Mouse (Mus musculus) forebrain, postnatal 0 days (tissue): ENCODE measurements around the gene Hist1h2bb. TPM values are rescaled to one million over a fixed set of nuclear protein-coding genes. Genes with fewer than 3 reads are reported as not detected.
"Not testable (repeated sequence)": the region's sequence is repeated elsewhere in the genome, so short reads cannot be mapped to it uniquely, and the experiment has no call there.

Experiments
- ATAC-seq: fragments of 200-750 bp; cut with Nextera tagmentation; 2 replicates; pipeline ENCODE4 v1.8.0; 2017; ENCODE audit warnings: mild to moderate bottlenecking, moderate library complexity
- DNase-seq: peaks from one replicate; pipeline ENCODE4 v3.0.0-alpha.2; 2015
- H3K27ac ChIP-seq: fragments of 300-500 bp; sonication (generic); 2 replicates; pipeline ENCODE4 v1.5.1; 2014; ENCODE audit warnings: low read depth, mild to moderate bottlenecking, antibody characterized with exemption, low read length, moderate library complexity, mixed read lengths
- H3K27me3 ChIP-seq: fragments of 300-500 bp; sonication (generic); 2 replicates; pipeline ENCODE4 v1.6.1; 2014; ENCODE audit warnings: mild to moderate bottlenecking, low read length, mixed read lengths; ENCODE audit not compliant: insufficient read depth
- H3K36me3 ChIP-seq: fragments of 300-500 bp; sonication (generic); 2 replicates; pipeline ENCODE4 v1.6.1; 2014; ENCODE audit warnings: mild to moderate bottlenecking, moderate library complexity; ENCODE audit not compliant: insufficient read depth
- H3K4me1 ChIP-seq: fragments of 300-500 bp; sonication (generic); 2 replicates; pipeline ENCODE4 v1.6.1; 2014; ENCODE audit warnings: antibody characterized with exemption; ENCODE audit not compliant: insufficient read depth
- H3K4me2 ChIP-seq: fragments of 300-500 bp; sonication (generic); 2 replicates; pipeline ENCODE4 v1.6.1; 2014; ENCODE audit warnings: low read depth, mild to moderate bottlenecking, moderate library complexity
- H3K4me3 ChIP-seq: fragments of 300-500 bp; sonication (generic); 2 replicates; pipeline ENCODE4 v1.5.1; 2014; ENCODE audit warnings: low read depth, low read length, mixed read lengths
- H3K9ac ChIP-seq: fragments of 300-500 bp; sonication (generic); 2 replicates; pipeline ENCODE4 v1.6.1; 2014; ENCODE audit warnings: mild to moderate bottlenecking
- H3K9me3 ChIP-seq: fragments of 300-500 bp; sonication (generic); 2 replicates; pipeline ENCODE4 v1.6.1; 2016; ENCODE audit warnings: low read length
- CTCF ChIP-seq: sonication (generic); IDR thresholded peaks from 2 replicates; pipeline ENCODE4 v1.5.1; 2016; ENCODE audit warnings: antibody characterized with exemption, control low read depth, low read depth
- WGBS: fragments of 180-500 bp; shearing (Covaris S2); extraction: QIAGEN DNeasy Blood & Tissue Kit; methylation state at CpG from one replicate; pipeline ENCODE4 v1.1.7; 2014; 5-methylcytosine and 5-hydroxymethylcytosine counted together
- polyA plus RNA-seq: library from polyadenylated mRNA; unstranded; fragments of >200 nt; fragmentation: Nextera tagmentation; extraction: Ambion mirVana; gene quantifications from 2 replicates; pipeline ENCODE4 v1.2.1, GENCODE M21; 2015
- total RNA-seq: library from RNA; depleted of rRNA; stranded (reverse); fragments of >200 nt; gene quantifications from 2 replicates; pipeline ENCODE4 v1.2.3, GENCODE M21; 2014

Hist1h2bb gene
- total and polyA plus RNA-seq, 2 experiments from 2014 or later, result 647 TPM; not detected in 1

DNA sequence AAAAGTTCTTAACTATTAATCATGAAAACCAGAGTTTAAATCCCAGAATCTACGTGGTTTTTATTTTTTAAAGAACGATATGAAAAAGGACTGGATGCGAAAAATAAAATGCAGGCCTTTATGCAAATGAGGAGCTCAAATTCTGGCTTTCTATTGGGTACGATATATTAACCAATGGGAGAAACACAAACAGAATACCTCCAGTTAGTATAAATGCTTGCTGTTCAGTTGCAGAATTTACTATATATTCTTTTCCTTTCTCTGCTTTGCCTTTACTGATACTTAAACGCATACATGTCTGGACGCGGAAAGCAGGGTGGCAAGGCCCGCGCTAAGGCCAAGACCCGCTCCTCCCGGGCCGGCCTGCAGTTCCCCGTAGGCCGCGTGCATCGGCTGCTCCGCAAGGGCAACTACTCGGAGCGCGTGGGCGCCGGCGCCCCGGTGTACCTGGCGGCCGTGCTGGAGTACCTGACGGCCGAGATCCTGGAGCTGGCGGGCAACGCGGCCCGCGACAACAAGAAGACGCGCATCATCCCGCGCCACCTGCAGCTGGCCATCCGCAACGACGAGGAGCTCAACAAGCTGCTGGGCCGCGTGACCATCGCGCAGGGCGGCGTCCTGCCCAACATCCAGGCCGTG, 4.4 kb downstream of the Hist1h2bb start, which contains the start of gene Hist1h2ab:
Hist1h2ab (plus strand) TSS at position 288 of the 639 bp plus-strand sequence.
- H3K4me3 ChIP-seq, result peak within 1 kb of the TSS; percentile 40

DNA sequence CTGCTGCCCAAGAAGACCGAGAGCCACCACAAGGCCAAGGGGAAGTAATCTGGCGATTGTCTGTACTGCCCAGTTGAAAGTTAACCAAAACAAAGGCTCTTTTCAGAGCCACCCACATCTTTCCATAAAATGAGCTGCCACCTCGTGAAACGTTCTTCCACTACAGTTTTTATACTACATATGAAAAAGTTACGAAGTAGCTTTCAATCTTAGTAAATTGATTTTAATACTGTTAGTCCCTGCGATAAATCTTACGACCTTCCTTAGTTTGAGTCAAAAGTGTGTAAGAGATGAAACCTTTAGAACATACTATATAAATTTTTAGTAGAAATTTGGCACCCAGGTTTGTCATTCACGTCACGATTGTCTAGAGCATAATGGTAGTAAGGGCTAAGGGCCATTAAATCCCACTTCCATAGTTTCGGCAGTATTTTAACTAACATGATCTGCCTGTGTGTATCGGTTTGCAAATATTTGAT, 5.0 kb downstream of the Hist1h2bb start:
- DNase-seq (peak; percentile 33), ATAC-seq (no peak)
- Histone ChIP-seq H3K4me1 (no peaks in the 10 kb centered on the region), H3K9ac (peak overlapping the region; percentile 62; the same call in 1 of the 2 replicates), H3K36me3 (no peaks in the 10 kb centered on the region), H3K27ac (peak overlapping the region; percentile 93), H3K27me3 (no peaks in the 10 kb centered on the region), H3K9me3 (no peaks in the 10 kb centered on the region), H3K4me2 (peak overlapping the region; percentile 69), H3K4me3 (peak overlapping the region; percentile 40)
- no peak for TF ChIP-seq CTCF
- 1% methylated on average over 11 of the region's 11 CpGs for whole genome bisulfite sequencing

More for the DNA sequence above, 4.4 kb downstream of the Hist1h2bb start, which contains the start of gene Hist1h2ab:
- ATAC-seq (peak; percentile 57), DNase-seq (peak; percentile 80)
- Histone ChIP-seq H3K9ac (peak within 1 kb of the TSS; percentile 62), H3K4me2 (peak within 1 kb of the TSS; percentile 69), H3K27ac (peak within 1 kb of the TSS; percentile 93)
- H3K4me1 ChIP-seq, H3K9me3 ChIP-seq, H3K27me3 ChIP-seq, H3K36me3 ChIP-seq: not testable (repeated sequence)
- 0 out of 2 replicates have a peak, but pooled peaks have one; percentile 15 for TF ChIP-seq CTCF
- WGBS, result under 1% methylated on average over 26 of the region's 47 CpGs

DNA sequence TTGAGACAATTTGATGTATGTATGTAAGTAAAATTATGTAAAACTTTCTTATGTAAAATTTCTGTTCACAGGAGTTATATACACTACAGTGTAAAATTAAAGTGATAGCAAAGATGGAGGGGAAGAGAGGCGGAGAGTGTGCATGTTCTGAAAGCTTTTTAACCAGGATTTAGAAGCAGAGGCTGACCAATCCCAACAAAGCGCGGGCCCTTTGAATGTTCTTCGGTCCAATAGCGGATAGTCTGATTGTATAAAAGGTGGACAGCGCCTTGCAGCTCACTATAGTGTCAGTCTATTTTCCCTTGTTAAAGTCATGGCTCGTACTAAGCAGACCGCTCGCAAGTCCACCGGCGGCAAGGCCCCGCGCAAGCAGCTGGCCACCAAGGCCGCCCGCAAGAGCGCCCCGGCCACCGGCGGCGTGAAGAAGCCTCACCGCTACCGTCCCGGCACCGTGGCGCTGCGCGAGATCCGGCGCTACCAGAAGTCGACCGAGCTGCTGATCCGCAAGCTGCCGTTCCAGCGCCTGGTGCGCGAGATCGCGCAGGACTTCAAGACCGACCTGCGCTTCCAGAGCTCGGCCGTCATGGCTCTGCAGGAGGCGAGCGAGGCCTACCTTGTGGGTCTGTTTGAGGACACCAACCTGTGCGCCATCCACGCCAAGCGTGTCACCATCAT, 5.7 kb downstream of the Hist1h2bb start, which contains the start of gene Hist1h3b:
Hist1h3b (plus strand) TSS at position 201 of the 675 bp plus-strand sequence.
- WGBS, result 1% methylated on average over 19 of the region's 47 CpGs
- Histone ChIP-seq H3K9ac (peak within 1 kb of the TSS; percentile 62), H3K4me3 (peak within 1 kb of the TSS; percentile 40), H3K27ac (peak within 1 kb of the TSS; percentile 93), H3K4me2 (peak within 1 kb of the TSS; percentile 69)
- not testable (repeated sequence) for H3K4me1 ChIP-seq, H3K27me3 ChIP-seq, H3K36me3 ChIP-seq, H3K9me3 ChIP-seq
- ATAC-seq (peak; percentile 76), DNase-seq (peak; percentile 95)

DNA sequence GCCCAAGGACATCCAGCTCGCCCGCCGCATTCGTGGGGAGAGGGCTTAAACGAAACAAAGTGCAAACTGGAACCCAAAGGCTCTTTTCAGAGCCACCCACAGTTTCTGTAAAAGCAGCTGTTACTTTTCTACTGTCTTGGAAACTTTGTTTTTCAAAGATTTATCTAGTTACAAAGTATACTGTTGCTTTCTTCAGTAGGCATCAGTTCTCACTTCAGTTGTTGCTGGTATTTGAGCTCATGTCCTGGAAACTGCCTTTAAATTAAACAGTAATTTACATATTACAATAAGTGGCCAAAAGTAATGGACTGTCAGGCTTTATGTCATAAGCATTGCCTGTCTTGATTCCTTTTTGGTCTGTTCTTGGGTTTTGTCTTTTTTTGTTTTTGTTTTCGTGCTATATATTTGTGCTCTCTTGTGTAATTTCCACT, 6.2 kb downstream of the Hist1h2bb start:
- Histone ChIP-seq H3K4me1 (no peaks in the 10 kb centered on the region), H3K36me3 (no peaks in the 10 kb centered on the region), H3K9ac (no peak overlapping the region), H3K4me2 (peak overlapping the region; percentile 69), H3K27me3 (no peaks in the 10 kb centered on the region), H3K9me3 (no peaks in the 10 kb centered on the region), H3K4me3 (no peak overlapping the region), H3K27ac (no peak overlapping the region)
- no peak for ATAC-seq
- 1% methylated on average over 6 of the region's 6 CpGs for WGBS
- no peak for DNase-seq
- TF ChIP-seq CTCF, result no peak

DNA sequence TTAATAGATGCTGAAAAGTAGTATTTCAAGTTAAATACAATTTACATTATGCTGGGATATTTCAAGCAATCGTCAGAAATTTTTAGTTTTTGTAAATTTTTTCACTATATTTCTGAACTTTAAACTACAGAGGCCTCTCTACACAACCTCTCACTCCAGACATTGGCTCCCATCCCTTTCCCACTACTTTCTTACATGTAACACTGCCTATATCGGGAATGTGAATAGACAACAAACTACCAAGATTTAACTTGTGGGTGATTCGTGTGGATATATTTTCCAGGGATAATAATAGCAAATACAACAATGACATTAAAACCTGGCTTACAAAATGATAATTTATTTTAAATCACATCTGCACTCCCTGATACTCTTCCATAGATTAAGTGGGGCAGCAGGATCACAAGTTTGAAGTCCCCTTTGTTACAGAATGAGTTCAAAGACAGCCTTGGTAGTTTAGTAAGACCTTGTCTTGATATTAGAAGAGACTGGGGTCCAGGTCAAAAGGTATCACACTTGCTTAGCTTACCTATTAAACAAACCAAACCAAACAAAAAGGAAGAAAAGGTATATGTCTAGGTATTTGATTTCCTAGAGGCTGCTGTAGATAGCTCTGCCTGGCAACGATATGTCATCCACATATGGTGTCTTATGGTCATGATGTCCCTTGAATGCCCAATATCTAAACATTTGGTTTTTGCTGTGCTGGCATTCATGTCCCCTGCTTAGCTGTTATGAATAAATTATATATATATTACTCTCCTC, 7.0 kb downstream of the Hist1h2bb start:
- H3K4me2 ChIP-seq, result no peak overlapping the region
- no peak overlapping the region for H3K27ac ChIP-seq
- DNase-seq (no peak), ATAC-seq (no peak)
- no peaks in the 10 kb centered on the region for H3K27me3 ChIP-seq
- no peaks in the 10 kb centered on the region for H3K9me3 ChIP-seq
- 48% methylated on average over 4 of the region's 4 CpGs for WGBS
- H3K4me3 ChIP-seq, result no peak overlapping the region
- no peak overlapping the region for H3K9ac ChIP-seq
- no peaks in the 10 kb centered on the region for H3K36me3 ChIP-seq
- no peak for TF ChIP-seq CTCF
- H3K4me1 ChIP-seq, result no peaks in the 10 kb centered on the region

DNA sequence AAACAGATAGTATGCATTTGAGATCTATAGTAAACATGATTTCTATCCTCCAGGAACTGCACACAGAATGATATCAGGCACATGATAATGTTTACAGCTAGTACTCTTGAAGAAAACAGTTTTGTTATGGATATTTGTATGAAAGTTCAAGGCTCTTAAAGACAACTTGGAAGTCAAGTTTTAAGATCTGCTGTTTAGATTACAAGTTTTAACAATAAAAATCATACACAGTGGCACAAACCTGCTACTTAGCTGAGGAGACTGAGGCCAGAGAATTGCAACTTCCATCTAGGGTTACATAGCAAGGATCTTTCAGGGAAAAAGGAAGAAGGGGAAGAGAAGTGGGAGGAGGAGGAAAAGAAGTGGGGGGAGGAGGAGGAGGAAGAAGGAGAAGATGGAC, 8.5 kb downstream of the Hist1h2bb start:
- Histone ChIP-seq H3K36me3 (no peaks in the 10 kb centered on the region), H3K27me3 (no peaks in the 10 kb centered on the region), H3K4me3 (no peak overlapping the region), H3K9me3 (no peaks in the 10 kb centered on the region), H3K27ac (no peak overlapping the region), H3K4me1 (0 out of 2 replicates have a peak, but pooled peaks cover under 1% of the 10 kb centered on the region), H3K4me2 (no peak overlapping the region), H3K9ac (no peak overlapping the region)
- ATAC-seq (no peak), DNase-seq (no peak)
- TF ChIP-seq CTCF, result no peak
